Mouse (Mus musculus): ENCODE data around the gene Polr3b. TPM values are rescaled to one million over a fixed set of nuclear protein-coding genes. Genes with fewer than 3 reads are reported as not detected.

The Polr3b gene
- polyA plus RNA-seq, 1 experiment from 2014 or later: 19.4 TPM

GRCm38 (mm10) chr10:84604335-84604734, 17.8 kb upstream of the Polr3b start:
- Histone ChIP-seq H3K4me3 (ENCODE audit: low read depth, low read length) (no peak overlapping the region), H3K27ac (ENCODE audit: low read depth, low read length) (no peak overlapping the region), H3K9ac (replicated peaks; ENCODE audit: low read depth, low read length) (no peak overlapping the region), H3K9me3 (ENCODE audit: control insufficient read depth, low read length) (no peaks in the 10 kb centered on the region), H3K4me2 (ENCODE audit: low read depth, low read length) (no peak overlapping the region), H3K36me3 (ENCODE audit: control insufficient read depth, insufficient read depth, low read length) (peaks cover 3% of the 10 kb centered on the region; the same call in 1 of the 2 replicates), H3K27me3 (ENCODE audit: control insufficient read depth, insufficient read depth, low read length) (no peaks in the 10 kb centered on the region), H3K4me1 (ENCODE audit: control insufficient read depth, insufficient read depth, low read length) (no peaks in the 10 kb centered on the region)
- no peak for ATAC-seq (ENCODE audit: low read depth)
- WGBS: 60% methylated on average over 1 of the region's 1 CpGs

- no peak overlapping the region for H3K9ac ChIP-seq (replicated peaks; ENCODE audit: low read depth, low read length)
- no peaks in the 10 kb centered on the region for H3K9me3 ChIP-seq (ENCODE audit: control insufficient read depth, low read length)
- WGBS: 83% methylated on average over 3 of the region's 3 CpGs
- ATAC-seq (ENCODE audit: low read depth): no peak
- no peak overlapping the region for H3K4me3 ChIP-seq (ENCODE audit: low read depth, low read length)
- H3K4me1 ChIP-seq (ENCODE audit: control insufficient read depth, insufficient read depth, low read length): no peaks in the 10 kb centered on the region
- H3K27me3 ChIP-seq (ENCODE audit: control insufficient read depth, insufficient read depth, low read length): no peaks in the 10 kb centered on the region
- H3K27ac ChIP-seq (ENCODE audit: low read depth, low read length): no peak overlapping the region
- no peak overlapping the region for H3K4me2 ChIP-seq (ENCODE audit: low read depth, low read length)
- H3K36me3 ChIP-seq (ENCODE audit: control insufficient read depth, insufficient read depth, low read length): peaks cover 3% of the 10 kb centered on the region; the same call in 1 of the 2 replicates
These were observed 13.7 kb upstream of the Polr3b start for GRCm38 (mm10) chr10:84608361-84608760.

- H3K9ac ChIP-seq (replicated peaks; ENCODE audit: low read depth, low read length): no peak overlapping the region
- H3K27me3 ChIP-seq (ENCODE audit: control insufficient read depth, insufficient read depth, low read length): no peaks in the 10 kb centered on the region
- no peak overlapping the region for H3K27ac ChIP-seq (ENCODE audit: low read depth, low read length)
- H3K4me2 ChIP-seq (ENCODE audit: low read depth, low read length): no peak overlapping the region
- no peaks in the 10 kb centered on the region for H3K9me3 ChIP-seq (ENCODE audit: control insufficient read depth, low read length)
- H3K4me3 ChIP-seq (ENCODE audit: low read depth, low read length): no peak overlapping the region
- H3K36me3 ChIP-seq (ENCODE audit: control insufficient read depth, insufficient read depth, low read length): no peaks in the 10 kb centered on the region; the same call in 1 of the 2 replicates
- no peak for ATAC-seq (ENCODE audit: low read depth)
- no peaks in the 10 kb centered on the region for H3K4me1 ChIP-seq (ENCODE audit: control insufficient read depth, insufficient read depth, low read length)
- WGBS: 41% methylated on average over 4 of the region's 4 CpGs
These were observed 11.8 kb upstream of the Polr3b start for GRCm38 (mm10) chr10:84610324-84610723.

GRCm38 (mm10) chr10:84610783-84611182, 11.3 kb upstream of the Polr3b start:
- H3K36me3 ChIP-seq (ENCODE audit: control insufficient read depth, insufficient read depth, low read length): no peaks in the 10 kb centered on the region; the same call in 1 of the 2 replicates
- no peak overlapping the region for H3K4me2 ChIP-seq (ENCODE audit: low read depth, low read length)
- WGBS: 75% methylated on average over 3 of the region's 3 CpGs
- no peak for ATAC-seq (ENCODE audit: low read depth)
- no peaks in the 10 kb centered on the region for H3K27me3 ChIP-seq (ENCODE audit: control insufficient read depth, insufficient read depth, low read length)
- no peak overlapping the region for H3K27ac ChIP-seq (ENCODE audit: low read depth, low read length)
- H3K4me3 ChIP-seq (ENCODE audit: low read depth, low read length): no peak overlapping the region
- H3K4me1 ChIP-seq (ENCODE audit: control insufficient read depth, insufficient read depth, low read length): no peaks in the 10 kb centered on the region
- no peak overlapping the region for H3K9ac ChIP-seq (replicated peaks; ENCODE audit: low read depth, low read length)
- no peaks in the 10 kb centered on the region for H3K9me3 ChIP-seq (ENCODE audit: control insufficient read depth, low read length)

- H3K27me3 ChIP-seq (ENCODE audit: control insufficient read depth, insufficient read depth, low read length): no peaks in the 10 kb centered on the region
- H3K27ac ChIP-seq (ENCODE audit: low read depth, low read length): no peak overlapping the region
- H3K9me3 ChIP-seq (ENCODE audit: control insufficient read depth, low read length): no peaks in the 10 kb centered on the region
- ATAC-seq (ENCODE audit: low read depth): no peak
- no peak overlapping the region for H3K4me3 ChIP-seq (ENCODE audit: low read depth, low read length)
- H3K4me1 ChIP-seq (ENCODE audit: control insufficient read depth, insufficient read depth, low read length): no peaks in the 10 kb centered on the region
- WGBS: 70% methylated on average over 3 of the region's 3 CpGs
- no peaks in the 10 kb centered on the region; the same call in 1 of the 2 replicates for H3K36me3 ChIP-seq (ENCODE audit: control insufficient read depth, insufficient read depth, low read length)
- H3K4me2 ChIP-seq (ENCODE audit: low read depth, low read length): no peak overlapping the region
- no peak overlapping the region for H3K9ac ChIP-seq (replicated peaks; ENCODE audit: low read depth, low read length)
These were observed 10.4 kb upstream of the Polr3b start for GRCm38 (mm10) chr10:84611664-84612063.

GRCm38 (mm10) chr10:84612281-84612680, 9.8 kb upstream of the Polr3b start:
- no peaks in the 10 kb centered on the region for H3K4me1 ChIP-seq (ENCODE audit: control insufficient read depth, insufficient read depth, low read length)
- no peak for ATAC-seq (ENCODE audit: low read depth)
- H3K27me3 ChIP-seq (ENCODE audit: control insufficient read depth, insufficient read depth, low read length): no peaks in the 10 kb centered on the region
- no peak overlapping the region for H3K9ac ChIP-seq (replicated peaks; ENCODE audit: low read depth, low read length)
- no peak overlapping the region for H3K4me2 ChIP-seq (ENCODE audit: low read depth, low read length)
- H3K36me3 ChIP-seq (ENCODE audit: control insufficient read depth, insufficient read depth, low read length): no peaks in the 10 kb centered on the region; the same call in 1 of the 2 replicates
- no peaks in the 10 kb centered on the region for H3K9me3 ChIP-seq (ENCODE audit: control insufficient read depth, low read length)
- H3K27ac ChIP-seq (ENCODE audit: low read depth, low read length): no peak overlapping the region
- H3K4me3 ChIP-seq (ENCODE audit: low read depth, low read length): no peak overlapping the region
- WGBS: 78% methylated on average over 2 of the region's 2 CpGs

GRCm38 (mm10) chr10:84613366-84613765, 8.7 kb upstream of the Polr3b start:
- no peaks in the 10 kb centered on the region for H3K9me3 ChIP-seq (ENCODE audit: control insufficient read depth, low read length)
- WGBS: 82% methylated on average over 8 of the region's 8 CpGs
- H3K4me2 ChIP-seq (ENCODE audit: low read depth, low read length): no peak overlapping the region
- H3K9ac ChIP-seq (replicated peaks; ENCODE audit: low read depth, low read length): no peak overlapping the region
- no peaks in the 10 kb centered on the region for H3K4me1 ChIP-seq (ENCODE audit: control insufficient read depth, insufficient read depth, low read length)
- no peaks in the 10 kb centered on the region; the same call in 1 of the 2 replicates for H3K36me3 ChIP-seq (ENCODE audit: control insufficient read depth, insufficient read depth, low read length)
- H3K27me3 ChIP-seq (ENCODE audit: control insufficient read depth, insufficient read depth, low read length): no peaks in the 10 kb centered on the region
- no peak overlapping the region for H3K4me3 ChIP-seq (ENCODE audit: low read depth, low read length)
- no peak for ATAC-seq (ENCODE audit: low read depth)
- H3K27ac ChIP-seq (ENCODE audit: low read depth, low read length): no peak overlapping the region

- H3K9ac ChIP-seq (replicated peaks; ENCODE audit: low read depth, low read length): no peak overlapping the region
- 82% methylated on average over 3 of the region's 3 CpGs for WGBS
- no peak overlapping the region for H3K4me3 ChIP-seq (ENCODE audit: low read depth, low read length)
- no peak for ATAC-seq (ENCODE audit: low read depth)
- no peaks in the 10 kb centered on the region for H3K27me3 ChIP-seq (ENCODE audit: control insufficient read depth, insufficient read depth, low read length)
- H3K9me3 ChIP-seq (ENCODE audit: control insufficient read depth, low read length): no peaks in the 10 kb centered on the region
- H3K36me3 ChIP-seq (ENCODE audit: control insufficient read depth, insufficient read depth, low read length): no peaks in the 10 kb centered on the region; the same call in 1 of the 2 replicates
- no peak overlapping the region for H3K27ac ChIP-seq (ENCODE audit: low read depth, low read length)
- H3K4me1 ChIP-seq (ENCODE audit: control insufficient read depth, insufficient read depth, low read length): no peaks in the 10 kb centered on the region
- H3K4me2 ChIP-seq (ENCODE audit: low read depth, low read length): no peak overlapping the region
These were observed 7.0 kb upstream of the Polr3b start for GRCm38 (mm10) chr10:84615076-84615475.

- no peaks in the 10 kb centered on the region for H3K27me3 ChIP-seq (ENCODE audit: control insufficient read depth, insufficient read depth, low read length)
- peaks cover 19% of the 10 kb centered on the region for H3K36me3 ChIP-seq (ENCODE audit: control insufficient read depth, insufficient read depth, low read length)
- no peak overlapping the region for H3K4me2 ChIP-seq (ENCODE audit: low read depth, low read length)
- ATAC-seq (ENCODE audit: low read depth): no peak
- H3K9me3 ChIP-seq (ENCODE audit: control insufficient read depth, low read length): no peaks in the 10 kb centered on the region
- H3K9ac ChIP-seq (replicated peaks; ENCODE audit: low read depth, low read length): no peak overlapping the region
- H3K4me3 ChIP-seq (ENCODE audit: low read depth, low read length): no peak overlapping the region
- no peak overlapping the region for H3K27ac ChIP-seq (ENCODE audit: low read depth, low read length)
- WGBS: 68% methylated on average over 5 of the region's 5 CpGs
- H3K4me1 ChIP-seq (ENCODE audit: control insufficient read depth, insufficient read depth, low read length): no peaks in the 10 kb centered on the region
These were observed 9.1 kb downstream of the Polr3b start for GRCm38 (mm10) chr10:84631182-84631581.

All from neural tube, embryonic 14.5 days (tissue).